Mouse (Mus musculus) myocyte (in vitro differentiated cells): Measurements from ENCODE around the gene Nbl1. TPM values are rescaled to one million over a fixed set of nuclear protein-coding genes. Genes with fewer than 3 reads are reported as not detected.

Experiments
- H3K27me3 ChIP-seq: one replicate; pipeline ENCODE4 v1.6.1; 2011; ENCODE audit not compliant: control insufficient read depth, insufficient read depth, insufficient read length
- H3K36me3 ChIP-seq: one replicate; pipeline ENCODE4 v1.6.1; 2011; ENCODE audit not compliant: control insufficient read depth, insufficient read depth
- H3K4me2 ChIP-seq: one replicate; pipeline ENCODE4 v1.6.1; 2011; ENCODE audit warnings: low read depth, control low read depth
- H3K4me3 ChIP-seq: one replicate; pipeline ENCODE4 v1.5.1; 2011; ENCODE audit warnings: mild to moderate bottlenecking, control low read depth, moderate library complexity
- H3K79me2 ChIP-seq: one replicate; pipeline ENCODE4 v1.6.1; 2011; ENCODE audit not compliant: control insufficient read depth, insufficient read depth
- H3ac ChIP-seq: one replicate; pipeline ENCODE4 v1.6.1; 2011; ENCODE audit not compliant: control insufficient read depth, insufficient read length
- CEBPB ChIP-seq: IDR thresholded peaks from 2 replicates; pipeline ENCODE4 v1.6.1; 2011; ENCODE audit warnings: mild to moderate bottlenecking, moderate library complexity; ENCODE audit not compliant: poor library complexity, insufficient read depth, severe bottlenecking
- E2F4 ChIP-seq: IDR thresholded peaks from one replicate; pipeline ENCODE4 v1.6.1; 2011; ENCODE audit warnings: mild to moderate bottlenecking, control low read depth, moderate library complexity; ENCODE audit not compliant: insufficient read depth
- MAX ChIP-seq: IDR thresholded peaks from one replicate; pipeline ENCODE4 v1.6.1; 2011; ENCODE audit warnings: low read depth, mild to moderate bottlenecking, control low read depth
- MYOD1 ChIP-seq, 3 experiments: IDR thresholded peaks; one replicate each; pipeline ENCODE4 v1.6.1; 2011; ENCODE audit warnings: control low read depth in 2 of 3, low read depth in 2 of 3, mild to moderate bottlenecking in 2 of 3, moderate library complexity in 1 of 3; ENCODE audit not compliant: insufficient read length in 2 of 3, control insufficient read depth in 1 of 3
- MYOG ChIP-seq, 3 experiments: IDR thresholded peaks; one replicate each; pipeline ENCODE4 v1.6.1; 2011; ENCODE audit warnings: control low read depth in 2 of 3, low read depth in 2 of 3, mild to moderate bottlenecking in 2 of 3; ENCODE audit not compliant: insufficient read length in 2 of 3, control insufficient read depth in 1 of 3, insufficient read depth in 1 of 3
- POLR2A ChIP-seq: IDR thresholded peaks from one replicate; pipeline ENCODE4 v1.6.1; 2011; ENCODE audit warnings: low read depth, mild to moderate bottlenecking, control low read depth, moderate library complexity; ENCODE audit not compliant: insufficient read length
- POLR2AphosphoS2 ChIP-seq: IDR thresholded peaks from one replicate; pipeline ENCODE4 v1.6.1; 2011; ENCODE audit warnings: low read depth, control low read depth; ENCODE audit not compliant: insufficient read length
- REST ChIP-seq: IDR thresholded peaks from one replicate; pipeline ENCODE4 v1.6.1; 2011; ENCODE audit warnings: mild to moderate bottlenecking, control low read depth, moderate library complexity; ENCODE audit not compliant: insufficient read depth, insufficient read length
- SRF ChIP-seq: IDR thresholded peaks from one replicate; pipeline ENCODE4 v1.6.1; 2011; ENCODE audit warnings: low read depth; ENCODE audit not compliant: control insufficient read depth, insufficient read length
- TCF12 ChIP-seq: IDR thresholded peaks from one replicate; pipeline ENCODE4 v1.6.1; 2011; ENCODE audit warnings: mild to moderate bottlenecking, control low read depth; ENCODE audit not compliant: poor library complexity, insufficient read depth, severe bottlenecking
- TCF3 ChIP-seq: IDR thresholded peaks from one replicate; pipeline ENCODE4 v1.6.1; 2011; ENCODE audit warnings: low read depth, control low read depth; ENCODE audit not compliant: insufficient read length
- USF1 ChIP-seq: IDR thresholded peaks from one replicate; pipeline ENCODE4 v1.6.1; 2011; ENCODE audit warnings: low read depth, mild to moderate bottlenecking, control low read depth, moderate library complexity
- polyA plus RNA-seq: library from polyadenylated mRNA; unstranded; fragments of >200 nt; fragmentation: generic; extraction: Trizol; gene quantifications from one replicate; pipeline ENCODE4 v1.2.1, GENCODE M21; 2012; ENCODE audit warnings: missing spikeins

The Nbl1 gene
- polyA plus RNA-seq, 1 experiment = 42.2 TPM

GRCm38 (mm10) chr4:139046354-139046753 is 46.4 kb downstream of the Nbl1 start:
- Histone ChIP-seq H3K36me3 (no peaks in the 10 kb centered on the region), H3ac (no peak overlapping the region), H3K4me2 (no peak overlapping the region), H3K79me2 (no peaks in the 10 kb centered on the region), H3K27me3 (no peaks in the 10 kb centered on the region), H3K4me3 (no peak overlapping the region)
- no peak for TF ChIP-seq SRF
- TF ChIP-seq E2F4 = no peak
- no peak for TF ChIP-seq TCF12
- no peak for TF ChIP-seq REST
- no peak for TF ChIP-seq POLR2AphosphoS2
- no peak for TF ChIP-seq CEBPB
- no peak for TF ChIP-seq MAX
- TF ChIP-seq POLR2A = no peak
- TF ChIP-seq MYOD1 (IDR thresholded peaks at IDR 0.05; ENCODE audit: control insufficient read depth in 1 of 3, insufficient read length in 2 of 3, low read depth in 2 of 3) = no peak
- TF ChIP-seq MYOG (IDR thresholded peaks at IDR 0.05; ENCODE audit: control insufficient read depth in 1 of 3, insufficient read depth in 1 of 3, insufficient read length in 2 of 3, low read depth in 2 of 3) = no peak

GRCm38 (mm10) chr4:139044566-139044965 is 48.2 kb downstream of the Nbl1 start:
- H3K79me2 ChIP-seq = no peaks in the 10 kb centered on the region
- no peaks in the 10 kb centered on the region for H3K27me3 ChIP-seq
- no peak overlapping the region for H3K4me3 ChIP-seq
- H3ac ChIP-seq = no peak overlapping the region
- H3K4me2 ChIP-seq = no peak overlapping the region
- TF ChIP-seq POLR2AphosphoS2 (no peak), TCF3 (no peak), REST (no peak), TCF12 (no peak), POLR2A (no peak), SRF (no peak), MAX (no peak), CEBPB (no peak), MYOG (IDR thresholded peaks at IDR 0.05; ENCODE audit: control insufficient read depth in 1 of 3, insufficient read depth in 1 of 3, insufficient read length in 2 of 3, low read depth in 2 of 3) (no peak), MYOD1 (IDR thresholded peaks at IDR 0.05; ENCODE audit: control insufficient read depth in 1 of 3, insufficient read length in 2 of 3, low read depth in 2 of 3) (no peak), E2F4 (no peak), USF1 (no peak)
- H3K36me3 ChIP-seq = no peaks in the 10 kb centered on the region

- H3K4me2 ChIP-seq = no peak overlapping the region
- TF ChIP-seq E2F4 = no peak
- TF ChIP-seq SRF = no peak
- no peak for TF ChIP-seq MAX
- no peak for TF ChIP-seq MYOG (IDR thresholded peaks at IDR 0.05; ENCODE audit: control insufficient read depth in 1 of 3, insufficient read depth in 1 of 3, insufficient read length in 2 of 3, low read depth in 2 of 3)
- TF ChIP-seq USF1 = no peak
- no peak for TF ChIP-seq CEBPB
- TF ChIP-seq MYOD1 (IDR thresholded peaks at IDR 0.05; ENCODE audit: control insufficient read depth in 1 of 3, insufficient read length in 2 of 3, low read depth in 2 of 3) = no peak
- no peak for TF ChIP-seq POLR2A
- TF ChIP-seq POLR2AphosphoS2 = no peak
- TF ChIP-seq TCF3 = no peak
- TF ChIP-seq REST = no peak
- no peak for TF ChIP-seq TCF12
- no peak overlapping the region for H3ac ChIP-seq
- H3K4me3 ChIP-seq = no peak overlapping the region
- peaks cover 2% of the 10 kb centered on the region for H3K27me3 ChIP-seq
- no peaks in the 10 kb centered on the region for H3K36me3 ChIP-seq
- no peaks in the 10 kb centered on the region for H3K79me2 ChIP-seq
These were observed 49.2 kb downstream of the Nbl1 start for GRCm38 (mm10) chr4:139043600-139043999.

GRCm38 (mm10) chr4:139042611-139043010 is 50.2 kb downstream of the Nbl1 start:
- Histone ChIP-seq H3K36me3 (no peaks in the 10 kb centered on the region), H3ac (no peak overlapping the region), H3K79me2 (no peaks in the 10 kb centered on the region), H3K4me2 (no peak overlapping the region), H3K4me3 (no peak overlapping the region), H3K27me3 (peaks cover 9% of the 10 kb centered on the region)
- TF ChIP-seq POLR2A = no peak
- TF ChIP-seq USF1 = no peak
- TF ChIP-seq REST = no peak
- no peak for TF ChIP-seq TCF3
- TF ChIP-seq POLR2AphosphoS2 = no peak
- TF ChIP-seq MAX = no peak
- TF ChIP-seq TCF12 = no peak
- no peak for TF ChIP-seq MYOG (IDR thresholded peaks at IDR 0.05; ENCODE audit: control insufficient read depth in 1 of 3, insufficient read depth in 1 of 3, insufficient read length in 2 of 3, low read depth in 2 of 3)
- TF ChIP-seq SRF = no peak
- TF ChIP-seq E2F4 = no peak
- TF ChIP-seq MYOD1 (IDR thresholded peaks at IDR 0.05; ENCODE audit: control insufficient read depth in 1 of 3, insufficient read length in 2 of 3, low read depth in 2 of 3) = no peak
- TF ChIP-seq CEBPB = no peak
